ENCODE assay signal across 16 mouse cellular contexts in the genomic region with DNA sequence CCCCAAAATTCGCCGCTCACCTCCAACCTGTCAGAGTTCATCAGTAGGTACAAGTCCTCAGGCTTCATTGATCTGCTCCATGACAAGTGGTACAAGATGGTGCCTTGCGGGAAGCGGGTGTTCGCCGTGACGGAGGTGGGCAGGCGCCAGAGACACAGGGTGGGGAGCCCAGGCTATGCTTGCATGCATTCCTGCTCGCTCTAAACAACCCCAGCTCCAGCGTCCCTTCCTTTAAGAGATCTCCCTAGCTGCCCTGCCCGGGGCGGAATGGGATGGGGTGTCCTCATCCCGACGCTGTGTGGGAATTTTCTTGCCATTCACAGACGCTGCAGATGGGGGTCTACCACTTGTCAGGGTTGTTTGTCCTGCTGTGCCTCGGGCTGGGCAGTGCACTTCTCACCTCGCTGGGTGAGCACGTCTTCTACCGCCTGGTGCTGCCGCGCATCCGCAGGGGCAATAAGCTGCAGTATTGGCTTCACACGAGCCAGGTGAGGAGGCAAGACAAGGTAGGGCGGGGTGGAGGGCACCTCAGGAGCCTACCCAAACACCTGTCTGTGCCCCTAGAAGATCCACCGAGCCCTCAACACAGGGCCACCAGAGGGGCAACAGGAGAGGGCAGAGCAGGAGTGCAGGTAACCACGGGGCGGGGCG. TPM values are rescaled to one million over a fixed set of nuclear protein-coding genes. Genes with fewer than 3 reads are reported as not detected.
"Had no signal": no experiment of that assay in that cellular context is flagged by ENCODE, and none has a peak within 500 bp of the region (broad histone marks: within the 10 kb centered on the region; RNA-seq: fewer than 3 reads in every experiment).

No protein-coding gene starts in this region.

- H3K27ac ChIP-seq: intestine, embryonic 15.5 days; limb, embryonic 12.5 days; liver, embryonic 13.5 days; lung, embryonic 15.5 days; midbrain, embryonic 12.5 days; neural tube, embryonic 12.5 days; stomach, postnatal 0 days had no signal

- ATAC-seq: liver, postnatal 0 days had no signal

- H3K9me3 ChIP-seq: intestine, embryonic 15.5 days; limb, embryonic 12.5 days; lung, embryonic 15.5 days; midbrain, embryonic 12.5 days; neural tube, embryonic 12.5 days had no signal

- H3K9ac ChIP-seq: intestine, embryonic 15.5 days; limb, embryonic 12.5 days; liver, embryonic 13.5 days; liver, postnatal 0 days; lung, embryonic 15.5 days; midbrain, embryonic 12.5 days; neural tube, embryonic 12.5 days had no signal

- DNase-seq: kidney, adult 8-10 months; kidney, postnatal 36 days; layer of hippocampus, adult 9-11 months; liver; liver, embryonic 13.5 days; liver, postnatal 0 days; thymus, adult 2 months; thymus, postnatal 25 days had no signal

- H3K4me3 ChIP-seq: intestine, embryonic 15.5 days; limb, embryonic 12.5 days; liver, embryonic 13.5 days; lung, embryonic 15.5 days; midbrain, embryonic 12.5 days; neural tube, embryonic 12.5 days had no signal

- H3K4me2 ChIP-seq: intestine, embryonic 15.5 days; limb, embryonic 12.5 days; liver, embryonic 13.5 days; lung, embryonic 15.5 days; midbrain, embryonic 12.5 days; neural tube, embryonic 12.5 days had no signal

RNA-seq across cellular contexts. Expression of a gene that starts 5.7 kb away (rescaled TPM):
- total RNA-seq: neutrophil, adult 5-6 weeks had no signal
- polyA plus RNA-seq: urinary bladder, adult 2 months had no signal
